Mouse (Mus musculus) C2C12 (cell line): ENCODE measurements around the gene Lfng. TPM values are rescaled to one million over a fixed set of nuclear protein-coding genes. Genes with fewer than 3 reads are reported as not detected.

Source experiments
- H3K27me3 ChIP-seq: one replicate; pipeline ENCODE4 v1.6.1; 2011; ENCODE audit not compliant: control insufficient read depth, insufficient read depth, insufficient read length
- H3K36me3 ChIP-seq: one replicate; pipeline ENCODE4 v1.6.1; 2011; ENCODE audit not compliant: control insufficient read depth, insufficient read depth
- H3K4me3 ChIP-seq: one replicate; pipeline ENCODE4 v1.5.1; 2011; ENCODE audit warnings: mild to moderate bottlenecking, control low read depth; ENCODE audit not compliant: poor library complexity, insufficient read depth, severe bottlenecking
- H3K79me2 ChIP-seq: one replicate; pipeline ENCODE4 v1.6.1; 2011; ENCODE audit not compliant: control insufficient read depth, insufficient read depth
- H3K79me3 ChIP-seq: one replicate; pipeline ENCODE4 v1.6.1; 2011; ENCODE audit warnings: low read depth, control low read depth
- H3ac ChIP-seq: one replicate; pipeline ENCODE3; 2011; ENCODE audit warnings: low read depth; ENCODE audit not compliant: control insufficient read depth, insufficient read length
- CEBPB ChIP-seq: IDR thresholded peaks from one replicate; pipeline ENCODE4 v1.6.1; 2011; ENCODE audit warnings: low read depth, mild to moderate bottlenecking, control low read depth, moderate library complexity
- CTCF ChIP-seq: IDR thresholded peaks from one replicate; pipeline ENCODE4 v1.5.1; 2011; ENCODE audit not compliant: control insufficient read depth, insufficient read depth, insufficient read length
- FOSL1 ChIP-seq: IDR thresholded peaks from one replicate; pipeline ENCODE4 v1.8.0; 2011; ENCODE audit warnings: mild to moderate bottlenecking, low read length; ENCODE audit not compliant: poor library complexity, insufficient read depth, severe bottlenecking
- MAX ChIP-seq: IDR thresholded peaks from one replicate; pipeline ENCODE4 v1.6.1; 2011; ENCODE audit warnings: mild to moderate bottlenecking, control low read depth
- MYOD1 ChIP-seq: IDR thresholded peaks from one replicate; pipeline ENCODE4 v1.6.1; 2011; ENCODE audit warnings: low read depth; ENCODE audit not compliant: control insufficient read depth, insufficient read length
- MYOG ChIP-seq: IDR thresholded peaks from one replicate; pipeline ENCODE4 v1.6.1; 2011; ENCODE audit not compliant: control insufficient read depth, insufficient read length; ENCODE audit errors: extremely low read depth
- USF1 ChIP-seq: IDR thresholded peaks from one replicate; pipeline ENCODE4 v1.6.1; 2011; ENCODE audit warnings: low read depth, mild to moderate bottlenecking, control low read depth, moderate library complexity
- polyA plus RNA-seq: library from polyadenylated mRNA; unstranded; fragments of >200 nt; fragmentation: generic; extraction: Trizol; gene quantifications from one replicate; pipeline ENCODE4 v1.2.1, GENCODE M21; 2012; ENCODE audit warnings: missing spikeins

Lfng gene
- polyA plus RNA-seq, 1 experiment = 18.7 TPM

- H3K4me3 ChIP-seq = no peak overlapping the region
- H3K79me3 ChIP-seq = no peaks in the 10 kb centered on the region
- peaks cover 15% of the 10 kb centered on the region for H3K27me3 ChIP-seq
- no peaks in the 10 kb centered on the region for H3K79me2 ChIP-seq
- H3K36me3 ChIP-seq = no peaks in the 10 kb centered on the region
- TF ChIP-seq CTCF (no peak), MYOG (no peak), CEBPB (no peak), MAX (no peak), FOSL1 (no peak), USF1 (no peak)
- H3ac ChIP-seq = no peak overlapping the region
These were observed 52.6 kb downstream of the Lfng start for GRCm38 (mm10) chr5:140659607-140660272.

- TF ChIP-seq MYOG (no peak), MAX (no peak), USF1 (no peak), CTCF (no peak), CEBPB (no peak), FOSL1 (no peak), MYOD1 (no peak)
- no peak overlapping the region for H3K4me3 ChIP-seq
- H3K27me3 ChIP-seq = peaks cover 15% of the 10 kb centered on the region
- no peaks in the 10 kb centered on the region for H3K79me3 ChIP-seq
- H3K79me2 ChIP-seq = no peaks in the 10 kb centered on the region
- H3K36me3 ChIP-seq = no peaks in the 10 kb centered on the region
- H3ac ChIP-seq = no peak overlapping the region
These were observed 53.3 kb downstream of the Lfng start for GRCm38 (mm10) chr5:140660398-140660797.

GRCm38 (mm10) chr5:140661427-140661826 lies 54.3 kb downstream of the Lfng start:
- Histone ChIP-seq H3K79me3 (no peaks in the 10 kb centered on the region), H3K4me3 (no peak overlapping the region), H3K79me2 (no peaks in the 10 kb centered on the region), H3K36me3 (no peaks in the 10 kb centered on the region), H3K27me3 (peaks cover 15% of the 10 kb centered on the region), H3ac (no peak overlapping the region)
- TF ChIP-seq CEBPB (no peak), USF1 (no peak), MAX (no peak), FOSL1 (no peak), MYOD1 (no peak), MYOG (no peak), CTCF (no peak)

- H3K36me3 ChIP-seq = no peaks in the 10 kb centered on the region
- H3K79me2 ChIP-seq = no peaks in the 10 kb centered on the region
- no peak overlapping the region for H3ac ChIP-seq
- no peak overlapping the region for H3K4me3 ChIP-seq
- no peaks in the 10 kb centered on the region for H3K79me3 ChIP-seq
- no peak for TF ChIP-seq MYOG
- TF ChIP-seq USF1 = no peak
- no peak for TF ChIP-seq CTCF
- TF ChIP-seq FOSL1 = no peak
- no peak for TF ChIP-seq MAX
- TF ChIP-seq CEBPB = no peak
- peaks cover 11% of the 10 kb centered on the region for H3K27me3 ChIP-seq
These were observed 54.9 kb downstream of the Lfng start for GRCm38 (mm10) chr5:140661875-140662643.

- Histone ChIP-seq H3K79me3 (no peaks in the 10 kb centered on the region), H3K4me3 (no peak overlapping the region), H3ac (no peak overlapping the region), H3K36me3 (no peaks in the 10 kb centered on the region), H3K27me3 (peaks cover 11% of the 10 kb centered on the region), H3K79me2 (no peaks in the 10 kb centered on the region)
- TF ChIP-seq USF1 (no peak), MYOD1 (no peak), MYOG (no peak), MAX (no peak), FOSL1 (no peak), CEBPB (no peak), CTCF (no peak)
These were observed 55.8 kb downstream of the Lfng start for GRCm38 (mm10) chr5:140662741-140663592.
